Mouse (Mus musculus): Measurements from ENCODE around the gene Ltbp1.
A peak's percentile ranks its signal among the peaks of the same experiment; 100 is the strongest.

Gene Ltbp1

GRCm38 (mm10) chr17:75005281-75005684 is at the start of gene Ltbp1:
Gene Ltbp1 (plus strand): TSS chr17:75005568.
- peak; percentile 22 to 45 for DNase-seq (ENCODE audit: low spot score in 2 of 2)

- peak in 1 of 2 experiments; percentile 9 for DNase-seq (ENCODE audit: low spot score in 2 of 2)
These were observed 45.7 kb upstream of the Ltbp1 start for GRCm38 (mm10) chr17:74959481-74960245.

GRCm38 (mm10) chr17:74963222-74963621 is 42.1 kb upstream of the Ltbp1 start:
- DNase-seq (ENCODE audit: low spot score in 2 of 2), result no peak

- DNase-seq (ENCODE audit: low spot score in 2 of 2), result no peak
These were observed 41.5 kb upstream of the Ltbp1 start for GRCm38 (mm10) chr17:74963861-74964260.

GRCm38 (mm10) chr17:74967298-74967848 is 38.0 kb upstream of the Ltbp1 start:
- no peak for DNase-seq (ENCODE audit: low spot score in 2 of 2)

GRCm38 (mm10) chr17:74968152-74968712 is 37.1 kb upstream of the Ltbp1 start:
- no peak for DNase-seq (ENCODE audit: low spot score in 2 of 2)

GRCm38 (mm10) chr17:74968738-74969271 is 36.6 kb upstream of the Ltbp1 start:
- no peak for DNase-seq (ENCODE audit: low spot score in 2 of 2)

GRCm38 (mm10) chr17:74975192-74975591 is 30.2 kb upstream of the Ltbp1 start:
- DNase-seq (ENCODE audit: low spot score in 2 of 2), result no peak

- no peak for DNase-seq (ENCODE audit: low spot score in 2 of 2)
These were observed 29.0 kb upstream of the Ltbp1 start for GRCm38 (mm10) chr17:74976167-74976985.

GRCm38 (mm10) chr17:74979767-74980166 is 25.6 kb upstream of the Ltbp1 start:
- no peak for DNase-seq (ENCODE audit: low spot score in 2 of 2)

GRCm38 (mm10) chr17:74981703-74982102 is 23.7 kb upstream of the Ltbp1 start:
- DNase-seq (ENCODE audit: low spot score in 2 of 2), result no peak

GRCm38 (mm10) chr17:74982880-74983279 is 22.5 kb upstream of the Ltbp1 start:
- DNase-seq (ENCODE audit: low spot score in 2 of 2), result no peak

- DNase-seq (ENCODE audit: low spot score in 2 of 2), result no peak
These were observed 21.3 kb upstream of the Ltbp1 start for GRCm38 (mm10) chr17:74984071-74984470.

- DNase-seq (ENCODE audit: low spot score in 2 of 2), result peak in 1 of 2 experiments; percentile 7
These were observed 20.7 kb upstream of the Ltbp1 start for GRCm38 (mm10) chr17:74984681-74985080.

GRCm38 (mm10) chr17:74987067-74987466 is 18.3 kb upstream of the Ltbp1 start:
- no peak for DNase-seq (ENCODE audit: low spot score in 2 of 2)

- DNase-seq (ENCODE audit: low spot score in 2 of 2), result no peak
These were observed 15.7 kb upstream of the Ltbp1 start for GRCm38 (mm10) chr17:74989691-74990090.

GRCm38 (mm10) chr17:74990561-74990960 is 14.8 kb upstream of the Ltbp1 start:
- DNase-seq (ENCODE audit: low spot score in 2 of 2), result no peak

- no peak for DNase-seq (ENCODE audit: low spot score in 2 of 2)
These were observed 11.4 kb upstream of the Ltbp1 start for GRCm38 (mm10) chr17:74993726-74994581.

- DNase-seq (ENCODE audit: low spot score in 2 of 2), result no peak
These were observed 10.8 kb upstream of the Ltbp1 start for GRCm38 (mm10) chr17:74994582-74994893.

GRCm38 (mm10) chr17:74995266-74995665 is 10.1 kb upstream of the Ltbp1 start:
- DNase-seq (ENCODE audit: low spot score in 2 of 2), result no peak

GRCm38 (mm10) chr17:75000066-75000465 is 5.3 kb upstream of the Ltbp1 start:
- no peak for DNase-seq (ENCODE audit: low spot score in 2 of 2)

Measured in right cerebral cortex, postnatal 36 days (tissue).